Mouse (Mus musculus) urinary bladder, postnatal 36 days (tissue): ENCODE measurements at regions not wholly inside any gene's neighbourhood (a gene's known extent, or its start where the extent isn't known, plus 50 kb on each side); places are given as distances from the start of the nearest gene placed in this dataset.

Source experiments
- DNase-seq, 2 experiments: peaks; one replicate each; pipeline ENCODE4 v3.0.0; 2022; ENCODE audit warnings: low spot score in 2 of 2, mixed read lengths in 1 of 2

GRCm38 (mm10) chr9:72217296-72218028, 57.2 kb upstream of the Zfp280d start:
- DNase-seq = no peak

GRCm38 (mm10) chr9:72218736-72219135, 55.9 kb upstream of the Zfp280d start:
- DNase-seq = no peak

GRCm38 (mm10) chr9:72219892-72220291, 54.8 kb upstream of the Zfp280d start:
- DNase-seq = no peak

GRCm38 (mm10) chr9:72221333-72221732, 53.3 kb upstream of the Zfp280d start:
- no peak for DNase-seq
